Mouse (Mus musculus) monocyte, adult 5-6 weeks (primary cell): ENCODE data around the gene Slc25a5. TPM values are rescaled to one million over a fixed set of nuclear protein-coding genes. Genes with fewer than 3 reads are reported as not detected.

ENCODE experiments used
- ATAC-seq: fragments of 153-309, 156-312 bp; replicated peaks from 2 replicates; pipeline ENCODE4 v1.8.0; 2017; ENCODE audit warnings: mild to moderate bottlenecking; ENCODE audit not compliant: low TSS enrichment, insufficient number of reproducible peaks, severe bottlenecking, poor library complexity, low FRiP score
- total RNA-seq: library from RNA; stranded (forward); fragments of 200-1000, 200-491, 200-594 nt; gene quantifications from 3 replicates; pipeline ENCODE4 v1.2.3, GENCODE M21; 2017

The Slc25a5 gene
- total RNA-seq, 1 experiment from 2014 or later, result 606 TPM

DNA sequence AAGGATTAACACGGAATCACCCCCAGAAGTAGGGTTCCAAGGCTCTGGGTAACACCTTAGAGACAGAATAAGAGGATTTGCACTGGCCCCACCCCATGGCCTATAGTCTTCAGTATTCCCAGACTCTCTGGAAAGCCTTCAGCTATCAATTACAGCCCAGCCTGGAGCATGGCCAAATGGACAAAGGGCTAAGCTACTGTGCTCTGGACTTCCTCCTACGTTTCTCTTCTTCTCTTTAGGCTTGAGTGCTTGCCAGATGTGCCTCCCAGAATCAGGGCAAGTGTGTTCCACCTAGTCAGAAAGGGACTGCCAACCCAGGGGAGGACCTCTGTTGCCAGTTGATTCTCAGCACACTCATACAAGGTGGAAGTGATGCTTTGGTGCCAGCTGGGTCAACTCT, 29.6 kb downstream of the Slc25a5 start:
- ATAC-seq, result no peak

DNA sequence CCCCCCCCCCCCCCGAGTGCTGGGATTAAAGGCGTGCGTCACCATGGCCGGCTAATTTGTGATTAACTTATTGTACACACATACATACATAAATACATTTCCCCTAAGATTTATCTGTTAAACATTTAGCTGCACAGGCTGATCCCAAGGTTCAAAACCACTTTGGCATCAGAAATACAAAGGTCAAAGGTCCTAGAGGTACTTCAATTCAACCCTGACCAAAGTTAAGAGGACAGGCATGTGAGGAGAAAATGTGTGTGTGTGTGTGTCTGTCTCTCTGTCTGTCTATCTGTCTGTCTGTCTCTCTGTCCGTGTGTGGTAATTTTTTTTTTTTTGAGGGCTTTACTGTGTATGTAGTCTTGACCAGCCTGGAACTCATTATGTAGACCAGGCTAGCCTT, 31.4 kb downstream of the Slc25a5 start:
- no peak for ATAC-seq

GRCm38 (mm10) chrX:36830271-36830670, 34.8 kb downstream of the Slc25a5 start:
- ATAC-seq, result no peak

DNA sequence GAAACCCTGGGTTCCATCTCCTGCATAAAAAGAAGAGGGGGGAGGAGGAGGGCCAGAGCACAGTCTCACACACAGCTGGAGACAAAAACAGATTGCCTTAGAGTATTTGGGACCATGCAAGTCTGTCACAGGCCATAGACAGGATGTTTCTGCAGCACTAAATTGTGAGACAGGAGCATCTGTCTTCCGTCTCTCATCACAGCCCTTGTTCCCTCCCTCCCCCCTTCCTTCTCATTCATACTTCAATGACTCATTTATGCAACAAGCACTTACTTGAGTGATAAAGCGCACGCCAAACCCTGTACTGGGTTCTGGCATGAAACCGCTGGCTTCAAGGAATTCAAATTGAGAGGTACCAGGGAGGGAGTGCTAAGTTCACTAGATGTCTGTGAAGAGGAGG, 36.2 kb downstream of the Slc25a5 start:
- ATAC-seq, result no peak

GRCm38 (mm10) chrX:36833397-36834084, 38.1 kb downstream of the Slc25a5 start:
- no peak for ATAC-seq

DNA sequence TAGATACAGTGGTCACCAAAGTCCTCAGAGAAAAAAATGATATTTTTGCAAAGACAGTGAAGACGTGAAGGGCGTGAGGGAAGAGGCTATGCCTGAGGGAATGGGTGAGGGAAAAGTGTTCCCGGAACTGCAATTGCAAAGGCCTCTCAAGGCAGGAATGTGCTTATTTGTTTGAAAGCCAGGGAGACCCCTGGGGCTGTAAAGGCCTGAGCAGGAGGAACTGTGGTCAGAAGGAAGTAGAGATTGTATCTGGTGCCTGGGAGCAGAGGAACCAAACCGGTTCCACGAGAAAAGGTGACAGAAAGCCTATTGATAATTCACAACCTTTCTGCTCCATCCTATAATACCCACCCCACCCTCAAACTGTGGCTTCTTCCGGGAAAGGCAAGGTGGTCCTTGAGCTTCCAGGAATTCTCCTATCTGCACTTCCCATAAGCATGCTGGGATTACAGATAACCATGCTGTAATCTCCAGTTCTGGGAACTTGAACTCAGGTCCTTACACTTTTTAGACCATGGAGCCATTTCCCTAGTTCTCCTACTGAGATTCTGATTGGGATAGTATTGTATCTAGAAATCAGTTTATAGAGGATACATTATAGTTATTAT, 41.7 kb downstream of the Slc25a5 start:
- ATAC-seq, result no peak

GRCm38 (mm10) chrX:36839391-36839790, 43.9 kb downstream of the Slc25a5 start:
- ATAC-seq, result no peak

GRCm38 (mm10) chrX:36841698-36842097, 46.2 kb downstream of the Slc25a5 start:
- 0 out of 2 replicates have a peak, but pooled peaks have one; percentile 47 for ATAC-seq

DNA sequence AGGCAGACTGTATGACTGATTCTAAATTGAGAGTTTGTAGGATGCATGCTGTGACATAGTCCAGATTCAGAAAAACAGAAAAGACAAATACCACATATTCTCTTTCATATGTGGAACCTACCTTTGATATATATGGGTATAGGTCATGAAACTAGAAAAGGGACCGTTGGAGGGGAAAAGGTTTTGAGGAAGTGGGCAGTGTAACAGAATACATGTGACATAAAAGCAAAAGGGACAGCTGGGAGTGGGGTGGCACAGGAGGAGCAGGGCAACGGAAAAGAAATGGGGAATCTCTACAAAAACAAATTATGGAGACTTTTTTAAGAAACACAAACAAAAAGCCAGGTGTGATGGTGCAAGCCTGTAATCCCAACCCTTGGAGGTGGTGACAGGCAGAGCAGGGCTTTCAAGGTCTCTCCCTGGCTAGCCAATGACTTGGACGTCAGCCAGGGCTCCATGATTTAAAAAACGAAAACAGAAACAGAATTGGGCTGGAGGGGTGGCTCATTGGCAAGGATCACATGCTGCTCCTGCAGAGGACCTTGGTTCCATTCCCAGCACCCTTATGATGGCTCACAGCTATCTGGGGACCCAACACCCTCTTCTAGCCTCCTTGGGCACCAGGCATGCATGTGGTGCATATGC, 48.0 kb downstream of the Slc25a5 start:
- ATAC-seq, result no peak

DNA sequence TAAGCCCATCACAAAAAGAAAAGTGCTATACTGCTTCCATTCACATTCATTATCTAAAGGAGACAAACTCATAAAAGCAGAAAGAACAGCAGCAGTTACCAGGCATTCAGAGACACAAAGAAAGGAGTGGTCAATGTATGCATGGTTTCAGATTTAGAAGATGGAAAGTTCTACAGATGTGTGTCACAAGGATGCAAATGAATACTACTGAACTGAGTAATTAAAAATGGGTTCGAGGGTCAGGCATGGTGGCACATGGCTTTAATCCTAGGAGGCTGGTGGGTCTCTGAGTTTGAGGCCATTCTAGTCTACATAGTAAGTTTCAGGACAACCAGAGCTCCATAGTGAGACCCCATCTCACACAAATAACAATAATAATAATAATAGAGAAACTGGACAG, 51.7 kb downstream of the Slc25a5 start:
- ATAC-seq, result no peak

Other genes starting within 250 kb of the Slc25a5 start
- 56.2 to 87.7 TPM (median 86.7 TPM) in 3 replicates for gene Pgrmc1, start 197.4 kb upstream of the Slc25a5 start, total RNA-seq
- gene Akap17b, start 150.3 kb upstream of the Slc25a5 start, total RNA-seq, result 2.5 to 5.0 TPM (median 2.8 TPM) in 3 replicates
- gene Slc25a43, start 52.0 kb upstream of the Slc25a5 start, total RNA-seq, result 3.4 TPM in 1 of 3 replicates, not detected in the others
- 21.9 to 37.5 TPM (median 22.4 TPM) in 3 replicates for gene Ube2a, start 78.2 kb downstream of the Slc25a5 start, total RNA-seq
- 62.8 to 68.6 TPM (median 66.6 TPM) in 3 replicates for gene C330007P06Rik, start 78.5 kb downstream of the Slc25a5 start, total RNA-seq
- gene Nkrf, start 107.2 kb downstream of the Slc25a5 start, total RNA-seq, result 2.1 to 7.4 TPM (median 5.8 TPM) in 3 replicates
- gene Sept6, start 196.1 kb downstream of the Slc25a5 start, total RNA-seq, result 75.3 to 123 TPM (median 87.1 TPM) in 3 replicates